Mouse (Mus musculus): ENCODE results near the gene Ppp1r26.
A peak's percentile ranks its signal among the peaks of the same experiment; 100 is the strongest.
"Not testable (repeated sequence)": the region's sequence is repeated elsewhere in the genome, so short reads cannot be mapped to it uniquely, and the experiment has no call there.

Gene Ppp1r26

GRCm38 (mm10) chr2:28445082-28445481 is 1.5 kb upstream of the Ppp1r26 start:
- DNase-seq (ENCODE audit: low read depth, low spot score) = no peak

- DNase-seq (ENCODE audit: low read depth, low spot score) = no peak
Measured at GRCm38 (mm10) chr2:28446181-28446514, 452 bp upstream of the Ppp1r26 start.

- DNase-seq (ENCODE audit: low read depth, low spot score) = no peak
Measured at GRCm38 (mm10) chr2:28447315-28447670, 693 bp downstream of the Ppp1r26 start.

- no peak for DNase-seq (ENCODE audit: low read depth, low spot score)
Measured at GRCm38 (mm10) chr2:28451663-28452062, 5.1 kb downstream of the Ppp1r26 start.

DNA sequence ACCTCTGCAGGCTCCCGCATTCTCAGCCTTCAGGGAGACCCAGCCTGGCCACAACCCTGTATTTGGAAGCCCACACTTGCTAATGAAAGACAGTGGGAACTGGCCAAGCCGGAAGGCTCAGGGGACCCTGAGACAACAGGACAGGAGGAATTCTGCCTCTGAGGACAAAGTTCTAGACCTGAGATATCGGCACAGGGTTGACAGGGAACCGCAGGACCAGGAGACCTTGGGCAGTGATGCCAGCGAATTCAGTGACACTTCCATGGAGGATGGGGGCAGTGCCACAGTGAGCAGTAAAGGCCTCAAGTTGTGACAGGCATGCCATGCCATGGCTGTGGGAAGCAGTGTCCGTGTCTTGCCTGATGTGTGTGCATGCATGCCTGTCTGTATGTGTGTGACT is 6.9 kb downstream of the Ppp1r26 start:
- no peak for DNase-seq (ENCODE audit: low read depth, low spot score)

DNA sequence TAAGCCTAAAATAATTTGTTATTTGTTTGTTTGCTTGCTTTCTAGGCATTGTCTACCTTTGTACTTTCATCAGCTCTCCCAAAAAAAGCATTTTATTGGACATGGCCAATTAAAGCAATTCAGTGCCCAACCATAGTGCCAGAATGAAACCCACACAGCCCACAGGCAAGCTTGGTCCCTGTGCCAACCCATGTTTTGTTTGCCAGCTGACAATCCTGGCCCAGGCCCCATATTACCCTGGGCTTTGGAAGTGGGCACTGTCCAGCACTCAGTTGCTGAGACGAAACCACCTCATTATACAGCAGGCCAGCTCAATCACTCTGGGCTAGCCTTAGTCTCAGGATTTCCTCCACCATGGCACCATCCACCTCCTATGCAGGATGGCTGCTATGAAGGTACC is 10.0 kb downstream of the Ppp1r26 start:
- no peak for DNase-seq (ENCODE audit: low read depth, low spot score)

- peak; percentile 67 for DNase-seq (ENCODE audit: low read depth, low spot score)
Measured at GRCm38 (mm10) chr2:28463919-28464318, 17.3 kb downstream of the Ppp1r26 start.

- DNase-seq (ENCODE audit: low read depth, low spot score) = no peak
Measured at GRCm38 (mm10) chr2:28464919-28465318, 18.3 kb downstream of the Ppp1r26 start.

DNA sequence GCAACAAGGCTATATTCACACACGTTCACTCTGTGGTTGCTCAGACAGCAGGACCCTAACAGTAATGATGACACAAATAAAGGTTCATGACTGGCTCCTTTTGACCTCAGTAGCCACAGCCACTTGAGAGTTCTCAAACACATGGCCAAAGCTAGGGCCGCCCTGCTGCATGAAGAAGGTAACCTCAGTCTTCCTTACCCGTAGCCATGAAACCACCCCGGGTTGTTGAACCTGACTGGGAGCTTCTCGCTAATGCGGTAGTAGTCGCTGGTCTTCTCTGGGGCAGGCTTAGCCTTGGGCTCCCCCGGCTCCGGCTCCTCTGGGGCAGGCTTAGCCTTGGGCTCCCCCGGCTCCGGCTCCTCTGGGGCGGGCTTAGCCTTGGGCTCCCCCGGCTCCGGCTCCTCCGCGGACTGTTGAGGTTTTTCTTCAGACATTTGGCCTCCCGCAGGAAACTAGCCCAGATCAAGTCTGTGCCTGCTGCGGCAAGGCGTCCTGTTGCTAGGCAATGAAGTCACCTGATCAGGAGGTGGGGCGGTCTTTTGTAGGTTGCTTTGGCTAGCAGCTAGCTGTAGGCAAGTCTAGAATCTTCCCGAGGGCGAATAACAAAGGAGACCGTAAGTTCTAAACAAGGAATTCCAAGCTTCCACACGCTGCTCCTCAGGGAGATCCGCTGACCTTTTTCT is 19.4 kb downstream of the Ppp1r26 start, which contains the start of gene 1700007K13Rik:
Gene 1700007K13Rik (minus strand): TSS at position 497 of the 683 bp plus-strand sequence.
- peak; percentile 76 for DNase-seq (ENCODE audit: low read depth, low spot score)

DNA sequence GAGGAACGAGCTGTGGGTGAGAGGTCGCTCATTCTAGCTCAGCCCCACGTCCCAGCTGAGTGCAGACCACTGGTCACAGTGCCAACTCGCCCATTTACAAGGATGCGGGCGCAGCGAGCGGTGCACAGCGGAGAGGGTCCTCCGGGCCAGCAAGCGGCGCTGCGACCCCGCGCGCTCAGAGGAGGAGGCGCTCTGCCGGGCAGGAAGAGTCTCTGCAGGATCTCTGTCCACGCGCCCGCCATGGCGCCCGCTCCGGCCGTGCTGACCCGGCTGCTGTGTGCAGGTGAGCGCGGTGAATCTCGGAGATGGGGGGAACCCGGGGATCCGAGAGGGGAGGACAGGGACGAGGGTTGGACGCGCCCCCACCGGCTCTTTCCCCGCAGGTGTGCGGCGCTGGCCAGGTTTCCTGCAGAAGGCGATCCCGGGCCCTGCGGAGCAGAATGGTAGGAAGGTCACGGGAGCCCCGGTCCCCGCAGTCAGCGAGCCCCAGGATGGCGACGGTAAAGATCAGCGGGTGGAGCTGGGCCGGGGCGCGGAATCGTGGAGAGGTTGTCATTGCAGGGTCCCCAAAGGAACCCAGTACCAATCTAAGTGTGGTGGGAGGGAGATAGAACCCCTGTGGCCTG is 21.4 kb downstream of the Ppp1r26 start, which contains the start of gene Mrps2:
Gene Mrps2 (plus strand): TSS at position 207 of the 626 bp plus-strand sequence.
- peak; percentile 86 for DNase-seq (ENCODE audit: low read depth, low spot score)

- no peak for DNase-seq (ENCODE audit: low read depth, low spot score)
Measured at GRCm38 (mm10) chr2:28468486-28469225, 22.1 kb downstream of the Ppp1r26 start.

DNA sequence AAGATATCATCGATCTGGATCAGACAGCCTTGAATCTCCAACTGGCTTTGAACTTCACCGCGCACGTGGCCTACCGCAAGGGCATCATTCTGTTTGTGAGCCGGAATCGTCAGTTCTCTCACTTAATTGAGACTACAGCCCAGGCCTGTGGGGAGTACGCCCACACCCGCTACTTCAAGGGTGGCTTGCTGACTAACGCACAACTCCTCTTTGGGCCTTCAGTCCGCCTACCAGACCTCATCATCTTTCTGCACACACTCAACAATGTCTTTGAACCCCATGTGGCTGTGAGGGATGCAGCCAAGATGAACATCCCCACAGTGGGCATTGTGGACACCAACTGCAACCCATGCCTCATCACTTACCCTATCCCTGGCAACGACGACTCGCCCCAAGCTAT is 22.9 kb downstream of the Ppp1r26 start:
- DNase-seq (ENCODE audit: low read depth, low spot score) = no peak

- DNase-seq (ENCODE audit: low read depth, low spot score) = no peak
Measured at GRCm38 (mm10) chr2:28470591-28470990, 24.0 kb downstream of the Ppp1r26 start.

GRCm38 (mm10) chr2:28472011-28472410 is 25.4 kb downstream of the Ppp1r26 start:
- not testable (repeated sequence) for DNase-seq (ENCODE audit: low read depth, low spot score)

GRCm38 (mm10) chr2:28477993-28478392 is 31.4 kb downstream of the Ppp1r26 start:
- not testable (repeated sequence) for DNase-seq (ENCODE audit: low read depth, low spot score)

GRCm38 (mm10) chr2:28479208-28480204 is 32.9 kb downstream of the Ppp1r26 start:
- DNase-seq (ENCODE audit: low read depth, low spot score) = peak; percentile 8

DNA sequence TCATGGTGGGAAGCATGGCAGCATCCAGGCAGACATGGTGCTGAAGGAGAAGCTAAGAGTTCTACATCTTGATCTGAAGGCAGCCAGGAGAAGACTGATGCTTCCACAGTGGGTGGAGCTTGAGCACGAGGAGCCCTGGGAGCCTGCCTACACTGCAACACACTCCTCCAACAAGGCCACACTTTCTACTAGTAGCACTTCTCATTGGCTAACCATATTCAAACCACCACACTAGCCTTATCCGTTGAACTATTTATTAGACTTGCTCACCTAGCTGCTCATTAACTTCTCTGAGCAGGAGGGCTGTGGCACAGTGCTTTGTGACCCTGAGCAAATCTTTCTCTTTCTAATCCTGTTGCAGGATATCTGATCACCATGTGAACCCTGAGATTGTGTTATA is 37.3 kb downstream of the Ppp1r26 start:
- no peak for DNase-seq (ENCODE audit: low read depth, low spot score)

DNA sequence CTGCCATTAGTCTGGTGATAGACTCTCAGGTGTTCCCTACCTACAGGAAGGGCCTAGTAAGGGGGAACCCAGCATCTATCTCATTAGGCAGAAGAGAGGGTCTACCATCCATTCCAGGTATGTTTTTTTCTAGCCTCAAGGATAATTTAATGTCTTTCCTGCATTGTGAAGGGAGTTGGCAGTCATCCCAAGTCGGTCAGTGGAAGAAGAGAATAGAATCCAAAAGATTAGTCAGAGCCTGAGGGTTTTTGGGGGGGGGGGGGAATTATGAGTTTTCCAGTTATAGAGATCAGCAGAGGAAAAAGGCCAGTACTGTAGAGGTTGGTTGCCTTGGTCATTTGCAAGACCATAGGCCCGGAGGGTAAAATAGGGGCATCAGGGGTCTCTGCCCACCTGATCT is 47.9 kb downstream of the Ppp1r26 start:
- DNase-seq (ENCODE audit: low read depth, low spot score) = no peak

- DNase-seq (ENCODE audit: low read depth, low spot score) = no peak
Measured at GRCm38 (mm10) chr2:28495207-28495756, 48.7 kb downstream of the Ppp1r26 start.

GRCm38 (mm10) chr2:28495801-28496595 is 49.4 kb downstream of the Ppp1r26 start:
- DNase-seq (ENCODE audit: low read depth, low spot score) = no peak

Data from forelimb bud, embryonic 11.5 days (tissue).